Mouse (Mus musculus) forebrain, embryonic 12.5 days (tissue): ENCODE measurements at regions not wholly inside any gene's neighbourhood (a gene's known extent, or its start where the extent isn't known, plus 50 kb on each side); places are given as distances from the start of the nearest gene placed in this dataset.

Experiments used
- ATAC-seq: fragments of 200-750 bp; cut with Nextera tagmentation; 2 replicates; pipeline ENCODE4 v1.8.0; 2017; ENCODE audit warnings: moderate TSS enrichment; ENCODE audit not compliant: low FRiP score
- H3K27ac ChIP-seq: fragments of 300-500 bp; sonication (generic); 2 replicates; pipeline ENCODE4 v1.5.1; 2016; ENCODE audit warnings: mild to moderate bottlenecking
- H3K27me3 ChIP-seq: fragments of 300-500 bp; sonication (generic); 2 replicates; pipeline ENCODE4 v1.6.1; 2016; ENCODE audit warnings: mild to moderate bottlenecking
- H3K36me3 ChIP-seq: fragments of 300-500 bp; sonication (generic); replicated peaks from 2 replicates; pipeline ENCODE4 v1.6.1; 2016; ENCODE audit warnings: mild to moderate bottlenecking
- H3K4me1 ChIP-seq: fragments of 300-500 bp; sonication (generic); 2 replicates; pipeline ENCODE4 v1.6.1; 2016
- H3K4me2 ChIP-seq: fragments of 300-500 bp; sonication (generic); 2 replicates; pipeline ENCODE4 v1.6.1; 2016; ENCODE audit warnings: mild to moderate bottlenecking, moderate library complexity
- H3K4me3 ChIP-seq: fragments of 300-500 bp; sonication (generic); replicated peaks from 2 replicates; pipeline ENCODE4 v1.5.1; 2016; ENCODE audit warnings: mild to moderate bottlenecking
- H3K9ac ChIP-seq: fragments of 300-500 bp; sonication (generic); 2 replicates; pipeline ENCODE4 v1.6.1; 2016; ENCODE audit warnings: mild to moderate bottlenecking
- H3K9me3 ChIP-seq: fragments of 300-500 bp; sonication (generic); 2 replicates; pipeline ENCODE4 v1.6.1; 2016
- WGBS: fragments of 180-500 bp; shearing (Covaris S2); methylation state at CpG from one replicate; pipeline ENCODE4 v1.1.7; 2016; 5-methylcytosine and 5-hydroxymethylcytosine counted together

GRCm38 (mm10) chr4:93935692-93936091 lies 600.4 kb upstream of the Tusc1 start:
- no peak for ATAC-seq
- H3K4me3 ChIP-seq, result no peak overlapping the region
- H3K27ac ChIP-seq, result no peak overlapping the region
- no peak overlapping the region for H3K4me2 ChIP-seq
- no peaks in the 10 kb centered on the region for H3K4me1 ChIP-seq
- H3K27me3 ChIP-seq, result no peaks in the 10 kb centered on the region
- H3K9ac ChIP-seq, result no peak overlapping the region
- no peaks in the 10 kb centered on the region for H3K36me3 ChIP-seq
- H3K9me3 ChIP-seq, result no peaks in the 10 kb centered on the region

GRCm38 (mm10) chr4:93927117-93927516 lies 591.8 kb upstream of the Tusc1 start:
- no peak for ATAC-seq
- Histone ChIP-seq H3K27ac (no peak overlapping the region), H3K27me3 (no peaks in the 10 kb centered on the region), H3K9me3 (no peaks in the 10 kb centered on the region), H3K4me1 (no peaks in the 10 kb centered on the region), H3K4me3 (no peak overlapping the region), H3K4me2 (no peak overlapping the region), H3K36me3 (no peaks in the 10 kb centered on the region), H3K9ac (no peak overlapping the region)
- 91% methylated on average over 7 of the region's 7 CpGs for WGBS

- H3K27ac ChIP-seq, result no peak overlapping the region
- 77% methylated on average over 1 of the region's 1 CpGs for WGBS
- H3K4me1 ChIP-seq, result no peaks in the 10 kb centered on the region
- H3K4me3 ChIP-seq, result no peak overlapping the region
- no peaks in the 10 kb centered on the region for H3K9me3 ChIP-seq
- no peak overlapping the region for H3K9ac ChIP-seq
- H3K36me3 ChIP-seq, result no peaks in the 10 kb centered on the region
- no peak overlapping the region for H3K4me2 ChIP-seq
- H3K27me3 ChIP-seq, result no peaks in the 10 kb centered on the region
- no peak for ATAC-seq
These were observed 589.1 kb upstream of the Tusc1 start for GRCm38 (mm10) chr4:93924402-93924801.

GRCm38 (mm10) chr4:93886631-93887030 lies 551.3 kb upstream of the Tusc1 start:
- no peak overlapping the region for H3K27ac ChIP-seq
- no peak overlapping the region for H3K4me3 ChIP-seq
- H3K4me1 ChIP-seq, result no peaks in the 10 kb centered on the region
- WGBS, result 96% methylated on average over 11 of the region's 11 CpGs
- H3K9ac ChIP-seq, result no peak overlapping the region
- ATAC-seq, result no peak
- no peak overlapping the region for H3K4me2 ChIP-seq
- no peaks in the 10 kb centered on the region for H3K27me3 ChIP-seq
- no peaks in the 10 kb centered on the region for H3K9me3 ChIP-seq
- H3K36me3 ChIP-seq, result no peaks in the 10 kb centered on the region

- no peaks in the 10 kb centered on the region for H3K4me1 ChIP-seq
- WGBS, result 85% methylated on average over 3 of the region's 3 CpGs
- no peak overlapping the region for H3K4me2 ChIP-seq
- no peak for ATAC-seq
- H3K36me3 ChIP-seq, result no peaks in the 10 kb centered on the region
- H3K27ac ChIP-seq, result no peak overlapping the region
- no peaks in the 10 kb centered on the region for H3K9me3 ChIP-seq
- no peak overlapping the region for H3K4me3 ChIP-seq
- no peak overlapping the region for H3K9ac ChIP-seq
- no peaks in the 10 kb centered on the region for H3K27me3 ChIP-seq
These were observed 546.0 kb upstream of the Tusc1 start for GRCm38 (mm10) chr4:93881318-93881717.

GRCm38 (mm10) chr4:93879351-93879872 lies 544.1 kb upstream of the Tusc1 start:
- no peaks in the 10 kb centered on the region for H3K27me3 ChIP-seq
- H3K4me1 ChIP-seq, result no peaks in the 10 kb centered on the region
- WGBS, result 75% methylated on average over 8 of the region's 8 CpGs
- H3K9me3 ChIP-seq, result no peaks in the 10 kb centered on the region
- peak; percentile 23; the same call in 1 of the 2 replicates for ATAC-seq
- no peak overlapping the region for H3K4me2 ChIP-seq
- H3K36me3 ChIP-seq, result no peaks in the 10 kb centered on the region
- no peak overlapping the region for H3K4me3 ChIP-seq
- no peak overlapping the region for H3K9ac ChIP-seq
- H3K27ac ChIP-seq, result no peak overlapping the region

- Histone ChIP-seq H3K36me3 (no peaks in the 10 kb centered on the region), H3K27ac (no peak overlapping the region), H3K4me2 (no peak overlapping the region), H3K4me3 (no peak overlapping the region), H3K4me1 (no peaks in the 10 kb centered on the region), H3K27me3 (no peaks in the 10 kb centered on the region), H3K9me3 (no peaks in the 10 kb centered on the region), H3K9ac (no peak overlapping the region)
- ATAC-seq, result no peak
- 21% methylated on average over 3 of the region's 3 CpGs for WGBS
These were observed 538.0 kb upstream of the Tusc1 start for GRCm38 (mm10) chr4:93873271-93873670.

- no peak for ATAC-seq
- WGBS, result 94% methylated on average over 3 of the region's 3 CpGs
These were observed 518.1 kb upstream of the Tusc1 start for GRCm38 (mm10) chr4:93853451-93853850.

GRCm38 (mm10) chr4:93849178-93849577 lies 513.9 kb upstream of the Tusc1 start:
- H3K36me3 ChIP-seq, result no peaks in the 10 kb centered on the region
- no peaks in the 10 kb centered on the region for H3K27me3 ChIP-seq
- H3K4me2 ChIP-seq, result no peak overlapping the region
- H3K9ac ChIP-seq, result no peak overlapping the region
- no peaks in the 10 kb centered on the region for H3K9me3 ChIP-seq
- H3K4me1 ChIP-seq, result no peaks in the 10 kb centered on the region
- no peak overlapping the region for H3K4me3 ChIP-seq
- 78% methylated on average over 3 of the region's 3 CpGs for WGBS
- no peak overlapping the region for H3K27ac ChIP-seq
- no peak for ATAC-seq

More at GRCm38 (mm10) chr4:93853451-93853850, 518.1 kb upstream of the Tusc1 start:
- Histone ChIP-seq H3K4me2 (no peak overlapping the region), H3K36me3 (no peaks in the 10 kb centered on the region), H3K27me3 (no peaks in the 10 kb centered on the region), H3K4me1 (no peaks in the 10 kb centered on the region), H3K9me3 (no peaks in the 10 kb centered on the region), H3K4me3 (no peak overlapping the region), H3K9ac (no peak overlapping the region), H3K27ac (no peak overlapping the region)

GRCm38 (mm10) chr4:93830701-93831100 lies 495.4 kb upstream of the Tusc1 start:
- ATAC-seq, result no peak
- H3K27ac ChIP-seq, result no peak overlapping the region
- no peaks in the 10 kb centered on the region for H3K27me3 ChIP-seq
- no peak overlapping the region for H3K9ac ChIP-seq
- H3K4me1 ChIP-seq, result no peaks in the 10 kb centered on the region
- no peaks in the 10 kb centered on the region for H3K36me3 ChIP-seq
- no peak overlapping the region for H3K4me2 ChIP-seq
- H3K4me3 ChIP-seq, result no peak overlapping the region
- no peaks in the 10 kb centered on the region for H3K9me3 ChIP-seq

- no peak overlapping the region for H3K4me2 ChIP-seq
- no peaks in the 10 kb centered on the region for H3K36me3 ChIP-seq
- no peak for ATAC-seq
- no peaks in the 10 kb centered on the region for H3K4me1 ChIP-seq
- H3K9me3 ChIP-seq, result no peaks in the 10 kb centered on the region
- no peak overlapping the region for H3K9ac ChIP-seq
- H3K27me3 ChIP-seq, result no peaks in the 10 kb centered on the region
- no peak overlapping the region for H3K27ac ChIP-seq
- H3K4me3 ChIP-seq, result no peak overlapping the region
- 94% methylated on average over 1 of the region's 1 CpGs for WGBS
These were observed 457.8 kb upstream of the Tusc1 start for GRCm38 (mm10) chr4:93793104-93793503.

- H3K36me3 ChIP-seq, result no peaks in the 10 kb centered on the region
- no peaks in the 10 kb centered on the region for H3K27me3 ChIP-seq
- ATAC-seq, result no peak
- no peaks in the 10 kb centered on the region for H3K9me3 ChIP-seq
- H3K9ac ChIP-seq, result no peak overlapping the region
- no peak overlapping the region for H3K27ac ChIP-seq
- H3K4me2 ChIP-seq, result no peak overlapping the region
- no peak overlapping the region for H3K4me3 ChIP-seq
- H3K4me1 ChIP-seq, result no peaks in the 10 kb centered on the region
- WGBS, result 73% methylated on average over 11 of the region's 11 CpGs
These were observed 454.8 kb upstream of the Tusc1 start for GRCm38 (mm10) chr4:93790157-93790556.

GRCm38 (mm10) chr4:93754497-93754896 lies 419.2 kb upstream of the Tusc1 start:
- Histone ChIP-seq H3K36me3 (no peaks in the 10 kb centered on the region), H3K4me1 (no peaks in the 10 kb centered on the region), H3K4me3 (no peak overlapping the region), H3K27me3 (no peaks in the 10 kb centered on the region), H3K9me3 (no peaks in the 10 kb centered on the region), H3K4me2 (no peak overlapping the region), H3K27ac (no peak overlapping the region), H3K9ac (no peak overlapping the region)
- WGBS, result 54% methylated on average over 2 of the region's 2 CpGs
- peak; percentile 88; the same call in 1 of the 2 replicates for ATAC-seq
